Mouse (Mus musculus) cerebellum, adult 8-10 months (tissue): ENCODE data around the gene Fyn.

Source experiments
- DNase-seq: peaks from one replicate; pipeline ENCODE4 v3.0.0; 2022

The Fyn gene

DNA sequence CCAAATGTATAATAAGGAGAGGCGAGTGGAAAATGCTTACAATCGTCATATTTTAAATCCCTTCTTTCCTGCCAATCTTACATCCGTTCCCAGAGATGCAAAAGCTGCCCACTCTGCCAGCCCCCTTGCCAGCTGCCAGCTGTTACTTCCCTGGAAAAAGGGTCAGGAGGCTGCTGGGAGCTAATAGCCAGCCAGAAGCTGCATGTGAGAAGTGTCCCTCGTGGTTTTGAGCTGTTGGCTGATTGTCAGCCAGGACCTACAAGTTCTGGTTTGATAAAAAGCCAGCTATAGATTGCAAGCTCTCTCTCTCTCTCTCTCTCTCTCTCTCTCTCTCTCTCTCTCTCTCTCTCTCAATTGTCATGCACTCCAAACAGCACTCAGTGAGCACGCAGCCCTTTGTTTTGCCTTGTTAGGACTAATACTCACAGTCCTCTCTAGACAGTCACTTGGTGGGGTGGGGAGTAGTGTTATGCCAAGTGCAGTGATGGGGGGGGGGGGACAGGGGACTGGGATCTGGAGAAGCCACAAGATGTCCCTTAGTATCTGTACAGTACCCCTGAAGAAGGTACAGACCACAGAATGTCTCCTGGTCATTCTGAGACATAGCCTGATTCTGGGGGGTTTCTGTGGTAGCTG lies 218.8 kb downstream of the Fyn start:
- no peak for DNase-seq

DNA sequence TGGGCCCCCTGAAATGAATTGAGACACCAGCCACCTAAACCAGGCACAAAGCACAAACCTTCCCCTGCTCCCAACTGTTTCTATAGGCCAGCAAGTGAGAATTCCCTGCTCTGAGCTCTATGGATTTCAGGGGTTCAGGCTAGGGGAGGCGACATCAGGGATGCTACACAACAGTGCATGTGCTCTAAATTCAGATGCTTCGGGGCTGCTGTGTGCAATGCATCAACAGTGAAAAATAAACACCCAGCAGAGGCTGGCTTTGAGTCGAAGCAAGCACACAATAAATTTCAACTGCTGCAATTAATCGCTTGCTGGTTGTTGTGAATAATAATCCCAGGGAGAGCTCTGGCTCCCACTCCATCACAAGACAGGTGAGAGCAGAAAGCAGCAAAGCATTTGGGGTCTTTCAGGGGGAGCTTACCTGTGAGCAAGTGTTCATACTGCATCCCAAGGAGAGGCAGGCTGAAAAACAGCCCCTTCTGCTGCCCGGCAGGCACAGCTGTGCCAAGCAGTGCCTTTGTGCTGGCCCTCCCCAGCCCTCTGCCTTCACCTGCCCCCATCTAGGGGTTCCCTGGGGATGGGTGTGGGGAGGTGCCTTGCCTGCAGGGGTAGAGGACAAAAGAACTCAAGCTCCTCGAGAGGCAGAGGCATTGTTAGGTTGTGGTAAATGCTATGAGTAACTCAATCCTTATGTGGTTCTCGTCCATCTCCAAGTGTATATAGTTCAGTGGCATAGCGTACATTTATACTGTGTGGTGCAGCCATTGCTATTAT lies 219.5 kb downstream of the Fyn start:
- no peak for DNase-seq

DNA sequence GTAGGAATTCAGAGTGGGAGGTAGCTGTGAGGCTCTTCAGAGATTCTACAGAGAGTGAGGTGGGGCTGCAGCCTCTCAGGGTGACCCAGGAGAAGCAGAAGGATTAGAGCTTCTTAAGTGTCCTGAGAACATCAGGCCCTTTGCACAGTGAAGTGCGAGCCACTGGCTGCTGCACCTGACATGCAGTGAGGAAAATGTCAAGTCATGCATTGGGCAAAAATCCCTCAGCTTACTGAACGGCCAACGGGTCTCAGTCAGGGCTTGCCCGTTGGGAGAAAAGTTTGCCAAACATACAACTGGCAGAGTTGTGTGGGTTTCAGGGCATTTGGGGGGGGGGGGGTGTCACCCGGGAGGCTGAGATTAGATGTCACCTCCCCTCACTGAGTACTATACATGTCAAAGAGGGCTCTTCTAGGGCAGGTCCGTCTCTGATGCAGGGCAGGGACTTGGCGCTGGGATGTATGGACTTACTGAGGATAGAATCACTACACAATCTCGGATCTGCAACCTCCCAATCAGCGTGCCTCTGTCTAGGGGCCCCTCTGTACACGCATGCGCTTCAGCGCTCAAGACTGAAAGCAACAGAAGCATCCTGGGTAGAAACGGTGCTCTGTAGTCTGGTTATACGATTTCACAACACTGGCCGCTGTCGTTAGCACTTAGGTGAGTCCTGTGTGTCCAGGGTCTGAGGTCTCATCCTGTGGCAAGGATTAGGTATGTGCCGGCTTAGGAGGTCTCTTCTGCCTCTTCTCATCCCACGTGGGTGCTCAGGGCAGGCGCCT lies 221.3 kb downstream of the Fyn start:
- DNase-seq, result no peak

DNA sequence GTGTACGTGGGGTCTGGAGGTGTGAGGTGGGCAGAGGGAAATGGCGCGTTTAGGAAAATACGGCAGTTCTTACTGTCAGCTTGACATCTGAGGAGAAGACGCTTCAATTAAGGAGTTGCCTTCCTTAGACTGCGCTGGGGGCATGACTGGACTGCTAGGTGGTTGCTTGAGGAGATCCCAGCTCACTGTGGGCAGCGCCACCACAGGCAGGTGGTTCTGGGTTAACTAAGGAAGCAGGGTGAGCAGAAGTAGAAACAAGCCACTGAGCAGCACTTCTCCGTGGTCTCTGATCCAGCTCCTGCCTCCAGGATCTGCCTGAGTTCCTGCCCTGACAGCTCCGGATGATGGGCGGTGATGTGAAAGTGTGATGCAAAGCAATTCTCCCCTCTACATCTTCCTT lies 222.0 kb downstream of the Fyn start:
- no peak for DNase-seq

DNA sequence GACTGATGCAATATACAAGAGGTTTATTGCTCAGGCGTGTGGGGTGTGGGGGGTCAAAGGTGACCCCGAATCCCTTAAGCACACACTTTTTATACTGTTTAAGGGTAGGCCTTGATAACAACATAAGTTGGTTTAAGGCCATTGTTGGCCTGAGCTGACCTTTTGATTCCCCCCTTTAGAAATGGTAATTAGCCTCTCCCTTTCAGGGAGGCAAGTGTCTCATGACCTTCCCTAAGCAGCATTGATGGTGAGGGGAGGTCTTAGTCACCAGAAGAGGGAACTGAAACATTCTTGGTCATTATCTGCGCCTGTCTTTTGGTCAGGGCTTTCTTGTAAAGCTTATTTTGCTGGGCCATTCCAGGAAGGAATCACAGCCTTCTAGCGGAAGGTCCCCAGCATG lies 223.8 kb downstream of the Fyn start:
- no peak for DNase-seq

DNA sequence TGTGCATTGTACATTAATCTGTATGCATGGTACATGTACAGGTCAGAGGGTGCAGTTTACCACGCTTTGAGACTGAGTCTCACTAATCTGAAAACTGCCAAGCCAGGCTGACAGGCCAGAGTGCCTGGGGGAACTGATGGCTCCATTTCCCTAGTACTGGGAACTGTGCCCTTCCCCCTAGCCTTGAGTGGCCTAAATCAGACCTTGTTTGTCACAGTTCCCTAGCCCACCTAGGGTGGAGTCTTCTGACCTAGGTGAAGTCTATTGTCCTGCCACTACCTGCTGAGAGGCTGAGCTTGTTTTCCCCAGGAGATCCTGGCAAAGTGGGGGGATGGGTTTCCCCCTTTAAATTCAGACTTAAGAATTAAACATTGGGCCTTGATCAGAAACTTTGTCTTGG lies 226.1 kb downstream of the Fyn start:
- DNase-seq, result no peak

DNA sequence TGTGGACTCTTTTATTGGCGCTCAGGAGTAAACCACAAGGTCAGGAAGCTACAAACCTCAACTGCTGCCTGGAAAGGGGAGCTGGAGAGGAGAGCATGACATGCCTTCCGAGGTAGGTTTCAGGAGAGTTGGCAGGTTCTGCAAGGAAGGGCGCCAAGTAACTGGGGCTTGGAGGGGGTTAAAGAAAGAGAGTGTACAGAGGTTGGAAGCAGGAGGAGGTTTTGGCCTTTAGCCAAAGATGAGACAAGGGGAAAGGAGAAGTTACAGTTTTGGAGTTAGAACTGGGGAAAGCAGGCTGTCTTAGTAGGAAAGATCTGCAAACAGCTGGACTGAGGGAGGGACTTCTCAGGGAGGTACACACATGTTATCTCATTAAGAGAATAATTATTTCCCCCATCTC lies 227.2 kb downstream of the Fyn start:
- DNase-seq, result no peak

DNA sequence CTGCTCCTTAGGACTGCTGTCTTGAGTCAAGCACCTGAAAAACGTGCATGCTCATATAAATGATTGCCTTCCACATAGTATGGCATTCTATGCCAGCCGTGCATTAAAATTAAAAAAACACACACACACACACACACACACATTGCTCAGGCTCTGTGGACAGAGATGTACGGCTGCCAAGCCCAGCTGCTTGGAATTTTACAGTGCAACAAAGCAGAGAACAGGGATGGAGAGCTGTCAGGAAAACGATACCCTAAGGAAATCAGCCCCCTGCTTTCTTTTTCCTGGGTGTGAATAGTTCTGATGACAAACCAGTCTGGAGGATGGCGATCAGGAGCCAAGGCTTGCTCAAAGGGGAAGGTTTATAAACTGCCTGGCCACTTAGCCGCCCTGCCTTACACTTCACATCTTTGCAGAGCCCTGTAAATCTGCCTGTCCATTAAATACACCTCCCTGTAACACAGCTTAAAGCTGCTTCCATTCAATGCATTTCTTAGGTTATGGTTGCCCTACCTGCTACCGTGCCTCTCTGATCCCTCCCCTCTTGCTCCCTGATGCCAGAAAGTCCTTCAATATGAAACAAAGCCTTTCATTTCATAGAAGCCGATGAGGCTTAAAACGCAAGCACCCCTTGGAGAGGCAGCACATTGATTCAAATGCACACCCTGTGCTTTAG lies 228.6 kb downstream of the Fyn start:
- DNase-seq, result no peak

DNA sequence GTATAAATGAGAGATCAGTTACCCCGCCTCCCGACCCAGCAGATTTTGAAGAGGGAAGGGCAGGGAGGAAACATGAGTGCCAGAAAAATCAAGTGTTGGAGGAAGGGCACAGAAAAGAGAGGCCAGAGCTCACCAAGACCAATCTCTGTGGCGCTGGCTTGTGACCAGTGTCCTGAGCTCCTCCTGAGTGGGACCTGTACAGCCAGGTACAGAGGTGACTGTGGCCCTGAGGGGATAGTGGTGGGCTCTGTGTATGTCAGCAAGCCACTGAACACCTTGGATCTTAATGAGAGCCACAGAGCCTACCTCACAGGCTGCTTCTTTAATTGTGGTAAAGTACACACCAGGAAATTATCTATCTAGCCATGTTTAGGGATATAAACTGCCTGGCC lies 229.1 kb downstream of the Fyn start:
- DNase-seq, result no peak

DNA sequence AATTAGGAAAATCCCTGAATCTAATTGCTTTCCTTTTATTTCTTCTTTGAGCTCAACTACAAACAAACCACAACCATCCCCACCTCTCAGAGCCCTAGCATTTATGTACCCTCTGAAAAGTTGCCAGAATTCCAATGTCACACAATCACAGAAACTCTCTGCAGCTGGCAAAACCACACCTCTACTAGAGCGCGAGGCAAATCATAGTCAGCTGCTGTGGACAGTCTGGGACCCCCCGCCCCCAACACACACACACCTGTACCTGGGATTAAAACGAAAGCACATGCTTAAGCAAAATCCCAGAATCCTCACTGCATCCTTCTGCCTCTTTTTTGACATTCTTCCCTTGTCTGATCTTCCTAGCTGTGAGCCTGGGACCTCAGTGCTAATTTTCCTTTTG lies 230.9 kb downstream of the Fyn start:
- no peak for DNase-seq

DNA sequence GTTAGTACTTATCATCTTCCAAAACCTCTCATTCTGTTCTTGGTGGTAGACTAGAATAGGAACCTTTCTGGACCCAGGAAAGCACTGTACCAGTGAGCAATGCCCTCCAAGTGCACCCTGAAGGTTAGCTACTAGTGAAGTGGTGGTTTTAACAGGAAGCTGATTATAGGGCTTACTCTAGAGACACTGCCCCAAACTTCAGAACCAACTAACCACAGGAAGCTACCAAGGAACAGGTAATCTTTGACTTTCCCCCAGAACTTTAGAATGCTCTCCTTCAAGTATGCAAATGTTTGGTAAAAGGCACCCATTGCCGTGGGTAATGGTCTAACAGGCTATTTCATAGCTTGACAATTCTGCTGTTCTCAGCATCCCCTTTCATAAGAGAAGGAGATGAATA lies 231.5 kb downstream of the Fyn start:
- DNase-seq, result no peak

DNA sequence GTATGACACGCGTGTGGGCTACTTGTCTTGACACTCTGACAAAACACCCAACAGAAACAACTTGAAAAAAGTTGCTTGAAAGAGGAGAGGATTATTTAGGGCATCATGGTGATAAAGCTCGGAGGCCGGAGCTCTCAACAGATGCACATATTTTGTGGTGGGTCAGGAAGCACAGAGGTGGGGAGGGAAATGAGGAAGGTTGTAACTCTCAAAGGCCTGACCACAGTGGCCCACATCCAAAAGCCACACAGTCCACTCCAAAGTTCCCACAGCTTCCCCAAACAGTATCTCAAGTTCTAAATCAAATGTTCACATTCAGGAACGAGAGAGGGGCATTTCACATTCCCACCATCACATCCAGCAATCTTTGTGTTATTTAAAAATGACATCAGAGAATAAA lies 232.4 kb downstream of the Fyn start:
- DNase-seq, result no peak

DNA sequence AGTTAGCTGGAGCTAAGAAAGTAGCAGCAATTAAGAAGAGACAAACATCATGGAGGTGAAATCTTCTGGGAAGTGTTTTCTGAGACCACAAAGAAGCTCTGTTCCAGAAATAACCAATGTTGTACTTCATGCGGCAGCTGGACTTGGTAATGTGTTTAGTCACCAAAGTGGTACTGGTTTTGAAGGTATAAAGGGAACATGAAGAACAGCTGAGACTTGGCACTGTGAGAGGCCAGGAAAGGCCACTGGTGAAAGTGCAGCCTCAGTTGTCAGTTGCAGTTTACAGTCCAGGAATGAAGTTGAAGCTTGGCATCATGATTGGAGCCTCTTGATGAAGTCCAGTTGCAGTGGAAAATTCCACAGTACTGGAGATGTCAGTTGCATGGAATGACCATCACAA lies 237.8 kb downstream of the Fyn start:
- DNase-seq, result no peak

DNA sequence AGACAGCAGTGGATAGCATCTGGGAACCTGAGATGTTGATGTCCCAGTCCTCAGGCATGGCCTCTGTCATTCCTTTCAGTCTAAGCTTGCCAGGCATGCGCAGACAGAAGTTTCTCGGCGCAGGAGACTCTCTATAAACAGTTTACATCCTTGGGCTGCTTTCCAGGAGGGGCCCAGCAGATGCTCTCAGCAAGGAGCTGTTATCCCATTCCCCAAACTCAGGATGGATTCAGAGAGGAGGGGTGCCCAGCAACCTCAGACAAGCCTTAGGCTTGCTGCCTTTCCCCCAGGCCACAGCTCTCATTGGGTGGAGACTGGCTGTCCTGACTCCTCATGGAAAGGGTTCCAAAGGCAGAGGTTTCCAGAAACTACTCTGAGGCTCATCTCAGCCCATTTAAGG lies 242.6 kb downstream of the Fyn start:
- DNase-seq, result no peak

DNA sequence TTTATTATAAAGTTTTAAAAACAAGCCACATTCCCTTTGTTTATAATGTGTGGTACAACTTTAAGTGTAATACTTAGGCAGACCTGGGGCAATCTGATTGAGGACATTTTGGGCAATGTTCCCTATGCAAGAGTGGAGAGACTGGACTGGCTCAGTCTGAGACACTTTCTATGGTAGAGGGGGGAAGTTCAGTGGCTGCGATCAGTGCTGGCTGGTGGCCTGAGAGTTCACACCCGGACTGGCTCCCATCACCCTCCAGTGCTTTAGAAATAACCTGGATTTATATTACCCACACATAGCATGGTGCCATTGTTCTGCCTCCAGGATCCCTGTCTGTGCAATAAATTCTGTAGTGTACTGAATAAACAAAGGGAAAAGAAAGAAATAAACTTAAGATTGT lies 243.5 kb downstream of the Fyn start:
- no peak for DNase-seq

DNA sequence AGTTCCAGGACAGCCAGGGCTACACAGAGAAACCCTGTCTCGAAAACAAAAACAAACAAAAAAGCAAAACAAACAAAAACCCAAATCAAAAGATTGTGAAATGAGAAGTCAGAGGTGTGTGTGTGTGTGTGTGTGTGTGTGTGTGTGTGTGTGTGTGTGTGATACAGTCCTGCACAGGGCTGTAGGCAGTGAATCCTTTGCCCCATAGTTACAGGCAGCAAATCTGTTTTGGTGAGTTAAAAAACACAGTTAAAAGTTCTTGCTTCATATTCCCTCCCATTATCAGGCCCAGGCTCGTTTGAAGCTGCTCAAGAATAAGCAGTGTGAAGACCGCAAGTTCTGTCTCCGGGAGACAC lies 244.0 kb downstream of the Fyn start, which contains the start of gene Traf3ip2:
Gene Traf3ip2, plus strand, starts transcription at position 302 of the 356 bp plus-strand sequence.
- DNase-seq, result no peak

DNA sequence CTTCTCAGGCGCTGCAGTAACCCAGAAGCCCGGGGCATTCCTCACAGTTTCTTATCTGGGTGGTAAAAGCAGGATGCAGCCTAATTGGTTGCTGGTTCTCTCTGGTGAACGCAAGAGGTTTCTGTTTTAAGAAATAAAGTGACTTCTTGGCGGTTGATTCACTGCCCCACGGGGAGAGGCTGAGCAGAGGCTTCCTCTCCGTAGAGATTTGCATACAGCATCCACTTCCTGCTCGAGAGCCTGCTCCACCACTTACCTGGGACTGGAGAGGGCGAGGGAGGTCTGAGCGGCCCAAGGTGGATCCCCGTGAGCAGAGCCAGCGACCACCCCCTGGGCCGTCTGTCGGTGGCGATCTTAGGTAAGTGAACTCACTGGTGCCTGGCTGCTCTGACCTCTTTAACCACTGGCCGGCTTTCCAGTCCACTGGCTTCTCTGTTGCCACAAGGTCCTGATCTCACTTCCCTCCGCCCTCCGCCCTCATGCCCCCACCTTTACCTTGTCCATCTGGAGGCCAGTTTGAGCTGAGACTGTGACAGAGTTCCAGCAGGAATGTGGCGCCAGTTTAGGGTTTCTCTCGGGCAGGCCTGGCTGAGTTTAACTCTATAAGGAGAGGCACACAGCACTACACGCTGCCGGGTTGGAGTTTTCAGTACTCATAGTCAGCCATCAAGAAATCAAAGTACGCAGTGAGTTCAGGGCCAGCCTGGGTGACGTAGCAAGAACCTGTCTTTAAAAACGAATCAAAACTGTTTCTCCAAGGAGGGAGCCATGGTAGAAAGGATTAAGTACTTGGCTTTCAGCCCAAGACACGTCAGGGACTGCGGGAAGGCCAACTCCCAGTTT lies 244.6 kb downstream of the Fyn start:
- DNase-seq, result peak; percentile 77

DNA sequence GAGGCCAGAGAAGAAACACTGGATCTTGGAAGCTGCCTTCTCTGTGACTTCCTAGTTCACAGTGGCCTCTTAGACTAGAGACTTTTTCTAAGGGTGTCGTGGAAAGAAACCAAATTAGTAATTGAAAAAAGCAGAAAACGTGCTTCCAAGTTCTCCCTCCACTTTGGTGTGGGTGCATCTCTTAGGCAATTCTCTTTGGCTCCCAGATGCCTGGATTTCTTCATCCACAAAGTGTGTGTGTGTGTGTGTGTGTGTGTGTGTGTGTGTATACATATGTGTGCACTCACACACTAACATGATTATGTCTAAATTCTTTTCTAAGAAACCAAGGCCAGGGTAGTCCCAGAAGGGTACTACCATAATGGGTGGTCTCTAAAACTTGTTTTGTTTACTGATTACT lies 245.3 kb downstream of the Fyn start:
- no peak for DNase-seq

DNA sequence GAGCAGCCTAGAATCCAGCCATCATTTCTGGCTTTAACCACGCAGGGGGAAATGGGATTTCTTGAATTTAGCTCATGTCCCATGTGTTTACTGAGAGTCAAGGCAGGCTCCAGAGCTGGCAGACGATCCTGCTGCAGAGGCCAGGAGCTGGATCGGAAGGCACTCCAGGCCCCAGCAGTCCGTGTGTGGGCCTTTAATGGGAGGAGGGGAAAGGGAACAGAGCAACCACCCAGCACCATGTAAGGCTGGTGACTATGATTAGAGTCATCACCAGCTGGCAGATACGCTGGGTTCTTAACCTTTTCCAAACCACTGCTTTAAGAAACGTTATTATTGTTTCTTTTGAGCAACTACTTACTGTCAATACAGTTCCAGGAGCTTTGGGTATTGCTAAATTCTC lies 246.0 kb downstream of the Fyn start:
- peak; percentile 25 for DNase-seq
